Mouse (Mus musculus) stomach, postnatal 0 days (tissue): ENCODE data around the gene Sf3a2.

Experiments used
- CTCF ChIP-seq: IDR thresholded peaks from 2 replicates; pipeline ENCODE4 v1.5.1; 2016; ENCODE audit warnings: antibody characterized with exemption, low read depth, mild to moderate bottlenecking, moderate library complexity
- EP300 ChIP-seq: optimal IDR thresholded peaks from 2 replicates; pipeline ENCODE3; 2016; ENCODE audit warnings: antibody characterized with exemption

DNA sequence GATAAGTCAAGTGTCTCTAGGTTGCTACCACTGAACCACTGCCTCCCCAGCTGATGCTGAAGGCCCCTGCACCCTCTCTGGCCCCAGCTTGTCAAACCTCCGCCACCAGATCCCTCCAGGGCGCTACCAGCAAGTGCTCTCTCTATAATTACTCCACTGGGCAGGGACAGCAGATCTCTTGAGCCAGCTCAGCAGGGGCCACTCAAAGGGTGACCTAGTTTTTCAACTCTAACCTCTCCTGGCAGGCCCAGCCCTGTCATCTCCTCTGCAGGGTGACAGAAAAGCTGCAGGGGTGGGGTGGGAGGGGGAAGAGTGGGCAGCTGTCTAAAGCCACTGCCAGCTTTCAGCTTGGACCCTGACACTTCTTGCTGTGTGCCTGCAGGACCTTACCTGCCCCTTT is 39.8 kb downstream of the Sf3a2 start:
- TF ChIP-seq CTCF (no peak), EP300 (no peak)
